Mouse (Mus musculus): ENCODE measurements at regions not wholly inside any gene's neighbourhood (a gene's known extent, or its start where the extent isn't known, plus 50 kb on each side); places are given as distances from the start of the nearest gene placed in this dataset.
"Not testable (repeated sequence)": the region's sequence is repeated elsewhere in the genome, so short reads cannot be mapped to it uniquely, and the experiment has no call there.

DNA sequence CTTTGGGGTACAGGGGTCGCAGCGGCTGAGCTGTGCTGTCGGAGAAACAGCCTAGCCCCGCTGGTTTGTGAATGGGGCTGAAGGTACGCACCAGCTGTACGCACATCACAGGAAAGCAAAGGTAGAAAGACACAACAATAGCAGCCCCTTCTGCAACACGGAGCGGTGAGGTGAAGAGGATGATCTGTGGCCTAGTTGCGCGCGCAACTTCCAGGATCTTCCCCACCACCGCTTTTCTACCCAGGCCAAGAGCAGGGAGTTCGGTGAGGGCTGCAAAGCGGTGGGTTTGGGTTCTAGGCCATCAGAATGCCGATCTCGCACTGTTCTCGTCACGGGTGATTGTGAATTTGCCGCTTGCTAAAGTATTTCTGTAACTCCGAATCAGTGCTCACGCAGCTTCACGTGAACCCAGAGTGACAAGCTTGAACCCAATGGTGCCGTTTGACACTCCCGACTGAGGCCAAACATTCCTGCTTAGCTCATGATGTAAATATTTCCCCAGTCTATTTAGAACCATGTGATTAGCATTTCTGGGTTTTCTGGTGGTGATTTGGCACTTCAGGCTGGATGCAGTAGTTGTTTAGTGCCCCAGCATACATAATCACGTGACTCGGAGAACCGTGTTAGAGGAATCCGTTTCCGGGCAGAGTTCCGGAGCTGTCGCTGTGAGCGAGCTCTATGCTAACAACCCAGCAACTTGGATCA is 54.7 kb downstream of the Cryaa start:
- no peak for DNase-seq

DNA sequence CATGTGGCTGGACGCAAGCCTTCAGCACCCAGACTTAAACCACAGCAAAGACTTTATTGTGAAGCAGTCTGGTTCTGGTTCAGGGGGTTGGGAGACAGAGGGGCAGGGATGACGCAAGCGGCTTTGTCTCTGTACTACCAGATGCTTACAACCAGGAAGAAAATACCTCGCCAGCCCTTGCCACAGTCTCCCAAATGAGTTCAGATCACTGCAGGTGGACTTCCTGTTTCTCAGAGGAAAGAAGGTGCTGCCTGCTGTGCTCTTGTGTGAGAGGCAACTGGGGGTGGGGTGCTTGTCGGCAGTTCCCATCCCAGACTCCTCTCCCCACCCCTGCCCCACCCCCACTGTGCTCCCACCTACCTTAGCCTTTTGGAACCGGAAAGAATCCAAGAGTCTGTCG is 56.9 kb downstream of the Cryaa start:
- DNase-seq: no peak

DNA sequence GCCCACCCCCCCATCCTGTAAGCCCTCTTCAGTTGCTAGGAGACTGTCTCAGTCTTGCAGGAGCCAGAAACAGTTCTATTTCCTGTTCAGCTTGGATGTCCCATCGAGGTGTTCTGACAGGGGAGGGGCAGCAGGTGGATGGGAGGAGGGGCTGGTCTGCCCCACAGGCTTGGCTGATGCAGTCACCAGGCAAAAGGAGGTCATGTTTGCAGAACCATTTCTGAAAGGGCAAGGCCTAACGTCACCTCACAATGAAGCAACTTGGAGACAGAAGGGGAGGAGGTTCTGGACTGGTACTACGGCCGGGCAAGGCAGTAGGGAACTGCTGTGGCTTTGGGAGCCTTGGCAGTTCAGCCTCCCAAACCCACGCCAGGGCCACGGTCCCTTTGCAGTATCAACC is 59.1 kb downstream of the Cryaa start:
- peak in 1 of 2 experiments; percentile 66 for DNase-seq

DNA sequence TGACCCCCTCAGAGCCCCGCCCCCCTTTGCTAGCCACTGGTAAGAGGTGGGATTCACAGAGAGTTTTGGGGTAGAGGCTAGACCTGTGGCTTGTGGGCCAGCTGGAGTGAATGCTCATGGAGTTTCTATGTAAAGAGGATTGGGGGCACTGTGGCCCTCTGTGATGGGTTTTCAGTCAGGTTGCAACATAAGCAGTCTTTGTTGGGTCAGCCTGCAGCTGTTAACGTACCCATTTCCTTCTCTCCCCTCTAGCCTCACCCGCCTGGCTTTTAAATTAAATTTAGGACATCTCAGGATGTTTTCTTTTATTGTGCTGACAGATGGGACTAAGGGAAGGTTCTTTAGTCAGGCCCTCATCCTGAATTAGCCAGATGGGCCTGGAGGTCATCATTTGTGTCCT is 60.6 kb downstream of the Cryaa start:
- no peak for DNase-seq

DNA sequence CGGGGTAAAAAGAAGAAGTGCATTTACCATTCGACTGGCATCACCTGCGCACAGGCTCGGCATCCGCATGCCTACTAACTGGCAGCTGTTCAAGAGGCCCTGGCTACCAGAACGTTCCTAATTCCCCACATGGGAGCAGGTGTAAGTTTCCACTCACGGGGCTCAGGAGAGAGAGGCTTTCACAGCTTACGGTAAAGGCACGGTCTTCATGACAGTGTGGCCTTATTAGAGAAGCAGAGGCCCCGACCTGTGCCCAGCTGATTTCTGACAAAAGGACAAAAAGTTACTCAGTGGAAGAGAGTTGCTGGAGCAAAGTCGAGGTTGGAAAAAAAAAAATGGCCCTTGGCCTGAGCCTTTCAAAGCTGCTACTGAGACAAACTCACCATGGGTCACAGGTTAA is 62.0 kb downstream of the Cryaa start:
- DNase-seq: peak in 1 of 2 experiments; percentile 46

DNA sequence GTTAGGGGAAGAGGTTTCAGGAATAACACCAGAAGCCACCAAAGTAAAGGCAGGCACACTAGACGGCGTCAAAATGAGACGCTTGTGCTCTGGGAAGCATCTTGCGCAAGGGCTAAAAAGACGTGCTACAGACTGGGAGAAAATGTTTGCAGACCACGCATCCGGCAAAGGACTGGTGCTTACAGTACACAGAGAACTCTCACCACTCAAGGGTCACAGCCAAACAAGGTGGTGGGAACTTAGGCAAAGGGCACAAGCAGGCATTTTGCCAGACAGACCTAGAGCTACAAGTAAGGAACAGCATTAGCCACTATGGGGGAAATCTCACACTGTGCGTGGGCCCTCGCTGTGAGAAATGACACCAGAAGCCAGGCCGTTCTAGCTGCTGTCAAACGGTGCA is 62.5 kb downstream of the Cryaa start:
- DNase-seq: peak; percentile 62 to 74

DNA sequence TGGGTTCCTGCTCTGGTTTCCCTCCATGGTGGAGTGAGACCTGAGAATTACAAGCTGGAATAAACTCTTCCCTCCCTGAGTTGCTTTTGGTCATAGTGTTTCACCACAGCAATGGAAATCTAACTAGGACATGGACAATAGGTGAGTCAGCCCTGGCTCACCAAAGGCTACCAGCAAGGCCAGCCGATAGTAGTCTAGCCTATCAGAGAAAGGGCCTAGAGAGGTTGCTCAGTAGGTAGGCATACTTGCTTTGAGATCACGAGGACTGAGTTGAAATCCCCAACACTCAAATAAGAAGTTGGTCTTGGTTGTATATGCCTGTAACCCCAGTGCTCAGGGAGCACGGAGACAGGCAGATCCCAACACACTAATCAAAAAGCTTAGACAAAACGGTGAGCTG is 66.0 kb downstream of the Cryaa start:
- DNase-seq: no peak

DNA sequence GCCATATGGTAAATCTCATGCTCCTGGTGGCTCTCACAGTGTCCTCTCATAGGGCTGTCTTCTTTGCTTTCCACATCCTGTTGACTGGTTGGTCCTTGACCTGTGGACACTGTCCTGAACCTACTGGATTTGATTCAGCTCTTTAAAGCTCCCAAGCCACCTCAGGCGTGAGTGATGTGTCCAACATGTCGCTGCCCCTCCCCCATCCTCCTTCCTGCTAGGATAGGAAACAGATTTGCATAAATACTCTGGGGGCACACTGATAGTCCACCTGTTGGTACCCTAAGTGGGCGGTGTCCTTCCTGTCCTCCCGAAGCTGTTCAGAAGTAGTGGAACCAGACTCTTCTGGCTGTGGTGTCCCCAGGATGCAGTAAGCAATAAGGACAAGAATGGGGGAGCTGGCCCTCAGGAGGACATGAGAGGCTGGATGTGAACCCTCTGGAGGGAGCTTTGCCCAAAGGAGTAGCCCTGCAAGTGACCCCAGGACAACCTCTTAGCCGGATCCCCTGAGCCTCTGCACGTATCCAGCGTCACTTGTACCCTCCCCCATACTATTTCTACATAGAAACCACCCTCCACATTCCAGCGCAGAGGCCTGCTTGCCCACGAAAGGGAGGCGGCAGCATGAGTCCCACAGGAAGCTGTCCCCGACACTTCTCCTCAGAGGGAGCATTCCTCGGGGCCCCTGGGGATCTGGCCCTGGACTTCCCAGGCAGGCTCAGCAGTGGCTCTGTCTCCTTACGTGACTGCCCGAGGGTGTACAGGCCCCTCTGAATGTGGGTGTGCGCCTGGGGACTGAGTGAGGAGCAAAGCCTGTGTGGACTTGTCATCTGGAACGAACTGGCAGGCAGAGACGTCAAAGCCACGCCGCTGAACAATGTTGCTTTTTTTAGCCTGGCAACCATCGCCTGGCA is 68.8 kb downstream of the Cryaa start:
- peak; percentile 70 to 88 for DNase-seq

DNA sequence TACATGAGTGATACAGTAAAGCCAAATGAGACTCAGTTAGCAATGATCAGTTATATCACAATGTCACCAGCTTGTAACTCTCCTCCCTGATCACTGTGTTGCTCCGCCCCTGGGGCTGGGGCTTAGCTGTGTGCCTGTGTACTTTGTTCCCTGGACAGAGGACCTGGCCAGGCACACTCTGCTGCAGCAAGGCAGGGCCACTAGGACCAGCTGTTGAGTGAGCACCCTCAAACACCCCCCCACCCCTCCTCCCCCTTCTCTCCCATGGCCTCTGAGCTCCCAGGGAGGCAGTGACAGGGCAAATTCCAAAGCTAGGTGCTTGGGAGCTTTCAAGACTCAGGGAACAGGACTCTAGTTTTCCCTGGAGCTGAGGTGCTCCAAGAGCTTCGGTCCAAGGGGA is 70.0 kb downstream of the Cryaa start:
- no peak for DNase-seq

DNA sequence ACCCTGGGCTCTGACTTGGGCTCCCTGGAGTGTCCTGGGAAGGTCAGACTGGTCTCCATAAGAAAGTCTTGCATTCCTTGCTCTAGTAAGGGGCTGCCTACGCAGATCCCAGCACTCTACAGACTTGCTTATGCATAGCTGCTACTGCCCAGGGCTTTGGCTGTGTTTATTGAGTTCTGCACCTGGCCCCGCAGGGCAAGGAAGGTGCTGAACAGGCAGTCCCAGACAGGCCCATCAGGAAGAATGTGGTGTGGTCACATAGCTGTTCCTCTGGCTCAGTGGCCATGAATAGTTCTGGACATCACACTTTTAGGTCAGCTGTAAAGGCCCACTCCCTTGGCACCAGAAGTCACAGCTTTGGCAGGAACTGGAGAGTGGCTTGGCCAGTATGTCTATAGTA is 70.6 kb downstream of the Cryaa start:
- peak in 1 of 2 experiments; percentile 36 for DNase-seq

DNA sequence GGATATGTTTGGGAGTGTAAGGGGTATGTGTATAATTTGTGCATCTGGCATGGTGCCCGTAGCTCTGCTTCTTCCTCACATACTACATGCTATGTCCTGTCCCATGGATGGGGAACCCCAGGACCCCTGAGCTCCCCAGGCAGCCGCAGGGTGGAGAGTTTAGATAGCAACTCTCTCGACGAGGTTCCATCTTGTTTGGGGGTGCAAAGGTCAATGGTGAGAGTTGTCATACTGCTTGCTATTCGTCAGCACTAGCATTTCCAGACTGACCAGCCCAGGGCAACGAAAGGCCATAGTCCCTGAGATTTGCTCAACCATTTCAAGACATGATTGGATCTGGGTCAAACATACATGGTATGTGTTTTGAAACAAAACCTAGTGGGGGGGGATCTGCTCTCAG is 71.4 kb downstream of the Cryaa start:
- no peak for DNase-seq

DNA sequence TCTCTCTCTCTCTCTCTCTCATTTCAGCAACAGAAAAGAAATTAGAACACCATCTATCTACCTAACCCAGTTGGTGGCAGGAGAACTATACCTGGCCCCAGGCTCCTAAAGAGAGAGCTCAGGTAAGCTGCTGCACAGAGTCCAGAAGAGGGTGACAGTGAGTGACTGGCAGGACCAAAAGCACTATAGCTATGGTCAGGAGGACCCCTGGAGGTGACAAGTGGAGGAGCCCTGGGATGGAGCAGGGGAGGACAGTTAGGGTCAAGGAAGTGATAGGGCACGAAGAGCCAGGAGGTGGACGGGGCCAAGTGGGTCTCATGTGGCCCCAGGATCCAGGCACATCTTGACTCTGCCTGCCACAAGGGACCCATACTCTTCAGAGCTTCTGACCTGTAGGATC is 73.7 kb downstream of the Cryaa start:
- DNase-seq: peak in 1 of 2 experiments; percentile 58

DNA sequence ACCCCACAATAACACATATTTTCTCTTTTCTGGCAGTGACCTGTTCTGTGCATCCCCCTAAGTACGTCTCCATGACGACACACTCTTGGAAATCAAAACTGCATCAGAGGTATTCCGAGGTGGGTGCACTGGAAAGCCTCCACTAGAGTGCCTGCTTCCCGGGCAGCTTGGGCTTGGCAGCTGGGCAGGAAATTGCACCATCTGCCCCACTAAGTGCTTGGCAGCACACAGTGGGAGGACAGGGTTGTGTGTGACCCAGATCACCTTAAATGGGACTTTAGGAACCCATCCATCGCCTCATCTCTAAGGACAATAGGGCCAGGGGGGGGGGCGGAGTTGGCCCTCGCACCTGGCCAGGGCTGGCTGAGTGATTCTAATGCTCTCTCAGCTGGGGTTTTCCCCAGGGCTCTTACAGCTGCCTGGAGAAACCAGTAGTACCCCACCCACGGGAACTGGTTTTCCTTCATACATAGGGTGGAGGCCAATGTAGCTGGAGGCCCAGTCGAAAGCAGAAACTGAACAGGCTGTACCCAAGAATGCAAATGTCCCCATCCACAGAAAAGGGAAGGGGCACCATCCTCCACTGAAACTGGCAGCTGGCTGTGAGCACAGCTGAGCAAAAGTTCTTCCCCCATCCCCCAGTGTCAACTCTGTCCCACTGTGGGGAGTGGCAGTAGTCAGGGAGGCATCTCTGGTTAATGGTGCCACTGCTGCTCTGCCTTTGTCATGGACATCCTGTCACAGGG is 75.7 kb downstream of the Cryaa start:
- DNase-seq: peak; percentile 66 to 69

DNA sequence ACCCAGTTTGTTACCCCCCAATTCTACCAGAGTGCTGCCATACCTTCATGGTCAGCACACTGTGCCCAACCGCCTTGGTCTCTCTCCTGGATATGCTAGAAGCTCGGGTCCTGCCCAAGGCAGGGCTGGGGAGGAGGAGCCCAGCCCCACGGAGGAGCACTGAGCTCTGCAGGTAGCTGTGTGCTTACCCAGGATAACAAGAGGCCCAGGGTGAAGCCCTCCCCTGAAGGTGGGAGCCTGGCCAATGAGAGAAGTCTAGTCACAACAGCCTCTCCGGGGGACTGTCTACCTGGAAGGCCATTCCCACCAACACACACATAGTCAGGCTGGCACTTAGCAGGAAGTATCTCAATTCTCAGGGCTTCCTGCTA is 76.2 kb downstream of the Cryaa start:
- DNase-seq: no peak

DNA sequence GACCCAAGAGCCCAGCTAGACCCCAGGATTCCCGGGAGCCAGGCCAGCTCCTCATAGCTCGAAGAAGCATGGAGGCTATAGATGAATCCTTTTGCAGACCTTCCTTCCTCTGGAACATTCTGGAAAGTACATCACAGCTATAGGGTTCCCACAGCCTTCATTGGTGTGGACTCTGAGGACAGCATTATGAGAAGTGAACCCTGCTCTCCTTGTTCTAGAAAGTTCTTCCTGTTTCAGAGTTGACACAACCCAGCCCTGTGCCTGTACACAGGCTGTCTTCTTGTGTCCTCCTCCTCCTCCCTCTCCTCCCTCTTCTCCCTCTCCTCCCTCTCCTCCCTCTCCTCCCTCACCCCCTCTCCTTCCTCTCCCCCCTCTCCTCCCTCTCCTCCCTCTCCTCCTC is 82.9 kb downstream of the Cryaa start:
- DNase-seq: no peak

DNA sequence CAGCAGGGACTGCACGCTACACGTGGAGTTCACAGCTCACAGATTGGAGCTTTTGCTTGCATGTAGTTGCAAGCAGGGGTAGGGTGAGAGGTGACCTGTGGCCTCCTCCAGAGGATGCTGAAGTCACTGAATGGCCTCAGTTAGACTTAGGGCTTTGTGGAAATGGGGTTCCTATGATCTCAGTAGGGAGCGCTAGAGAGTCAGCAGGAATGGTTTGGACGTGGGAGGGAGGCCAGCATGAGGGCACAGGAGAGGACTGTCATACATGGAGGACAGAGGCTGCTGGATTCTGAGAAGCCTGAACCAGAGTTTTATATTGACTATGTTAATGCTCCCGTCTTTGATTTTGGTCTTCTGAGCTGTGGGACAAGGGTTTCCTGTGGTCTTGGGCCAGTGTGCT is 85.5 kb downstream of the Cryaa start:
- peak in 1 of 2 experiments; percentile 38 for DNase-seq

DNA sequence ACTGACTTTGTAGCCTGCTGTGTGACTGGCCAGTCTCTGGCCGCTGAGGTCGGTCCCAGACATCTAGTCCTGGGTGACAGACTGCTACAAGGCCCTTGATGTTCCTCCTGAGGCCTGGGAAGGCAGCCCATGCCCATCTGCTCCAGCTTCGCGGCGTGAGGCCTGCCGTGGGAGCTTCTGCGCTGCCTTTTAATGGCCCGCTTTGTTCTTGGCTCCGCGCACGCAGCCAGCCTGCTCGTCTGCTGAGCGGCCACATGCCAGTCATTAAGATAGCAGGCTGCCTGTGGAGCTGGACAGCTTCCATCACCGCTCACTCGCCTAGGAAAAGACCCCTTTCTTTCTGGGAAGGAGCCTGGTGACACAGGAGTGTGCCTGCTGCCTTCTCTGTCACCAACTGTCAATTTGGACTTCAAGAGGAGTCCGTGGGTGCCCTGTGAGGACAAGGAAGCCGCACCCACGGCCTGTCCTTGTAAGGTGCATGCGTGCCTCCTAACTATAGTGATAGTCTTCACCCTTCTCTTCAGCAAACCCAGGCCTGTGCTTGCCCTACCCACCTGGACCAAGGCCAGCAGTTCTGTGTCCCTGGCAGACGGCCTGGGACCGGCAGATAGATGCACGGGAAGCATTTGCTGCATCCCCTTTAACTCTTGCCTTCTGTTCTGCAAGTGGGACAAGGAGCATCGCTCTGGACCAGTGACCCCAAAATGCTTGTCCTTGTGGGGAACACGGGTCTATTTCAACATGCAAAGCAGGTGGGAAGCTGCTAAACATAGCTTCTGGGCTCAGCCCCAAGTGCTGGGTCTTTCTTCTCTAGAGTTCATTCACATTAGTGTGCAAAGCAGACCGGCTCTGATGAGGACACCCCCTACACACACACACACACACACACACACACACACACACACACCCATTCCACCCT is 88.6 kb downstream of the Sik1 start:
- DNase-seq: peak; percentile 75 to 82

DNA sequence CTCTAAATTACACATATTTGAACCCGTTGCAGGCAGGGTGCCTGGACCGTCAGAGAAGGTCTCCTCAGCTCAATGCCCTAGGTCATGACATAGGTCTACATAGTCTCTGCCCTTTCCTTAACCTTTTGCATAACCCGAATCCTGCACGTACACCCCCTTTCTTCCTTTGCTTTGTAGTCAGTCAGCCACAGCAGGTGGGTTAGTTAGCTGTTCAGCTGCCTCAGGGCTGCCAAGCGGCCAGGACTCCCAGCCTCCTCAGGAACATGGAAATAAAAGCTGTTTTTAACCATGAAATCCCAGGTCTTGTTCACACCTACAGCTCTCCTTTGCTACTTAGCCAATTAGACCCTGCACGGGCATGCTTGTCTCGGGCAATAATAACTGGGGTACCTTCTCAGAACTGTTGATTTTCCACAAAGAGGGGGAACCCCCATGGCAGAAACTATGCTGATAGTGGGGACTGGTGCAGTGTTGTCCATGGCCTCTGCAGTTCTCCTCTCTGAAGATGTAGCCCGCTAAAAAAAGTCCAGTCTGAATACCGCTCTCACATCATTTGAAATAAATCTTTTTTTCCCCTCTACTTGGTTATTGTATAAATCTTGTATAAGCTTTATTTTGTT is 83.3 kb downstream of the Sik1 start:
- no peak for DNase-seq

DNA sequence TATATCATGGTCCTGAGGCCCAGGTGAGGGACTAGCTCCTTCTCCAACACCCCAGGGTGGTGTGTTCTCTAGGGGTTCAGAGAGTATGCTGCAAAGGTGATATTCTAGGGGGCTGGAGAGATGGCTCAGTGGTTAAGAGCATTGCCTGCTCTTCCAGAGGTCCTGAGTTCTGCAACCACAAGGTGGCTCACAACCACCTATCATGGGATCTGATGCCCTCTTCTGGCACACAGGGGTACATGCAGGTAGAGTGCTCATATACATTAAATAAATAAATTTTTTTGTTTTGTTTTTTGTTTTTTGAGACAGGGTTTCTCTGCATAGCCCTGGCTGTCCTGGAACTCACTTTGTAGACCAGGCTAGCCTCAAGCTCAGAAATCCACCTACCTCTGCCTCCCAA is 81.7 kb downstream of the Sik1 start:
- DNase-seq: not testable (repeated sequence)

DNA sequence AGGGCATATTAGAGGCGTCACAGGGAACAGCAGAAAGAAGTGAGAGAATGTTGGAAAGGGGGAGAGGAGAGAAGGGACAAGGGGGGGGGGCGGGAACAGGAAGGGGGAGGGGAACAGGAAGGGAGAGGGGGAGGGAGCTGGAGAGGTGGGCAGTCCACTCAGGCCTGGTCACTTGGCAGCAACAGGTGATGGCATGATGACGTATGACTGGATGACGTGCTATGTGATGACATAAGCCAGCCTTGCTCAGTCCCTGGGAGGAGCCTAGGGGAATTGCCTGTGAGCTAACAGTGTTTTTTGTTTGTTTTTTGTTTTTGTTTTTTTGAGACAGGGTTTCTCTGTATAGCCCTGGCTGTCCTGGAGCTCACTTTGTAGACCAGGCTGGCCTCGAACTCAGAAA is 80.6 kb downstream of the Sik1 start:
- DNase-seq: no peak

DNA sequence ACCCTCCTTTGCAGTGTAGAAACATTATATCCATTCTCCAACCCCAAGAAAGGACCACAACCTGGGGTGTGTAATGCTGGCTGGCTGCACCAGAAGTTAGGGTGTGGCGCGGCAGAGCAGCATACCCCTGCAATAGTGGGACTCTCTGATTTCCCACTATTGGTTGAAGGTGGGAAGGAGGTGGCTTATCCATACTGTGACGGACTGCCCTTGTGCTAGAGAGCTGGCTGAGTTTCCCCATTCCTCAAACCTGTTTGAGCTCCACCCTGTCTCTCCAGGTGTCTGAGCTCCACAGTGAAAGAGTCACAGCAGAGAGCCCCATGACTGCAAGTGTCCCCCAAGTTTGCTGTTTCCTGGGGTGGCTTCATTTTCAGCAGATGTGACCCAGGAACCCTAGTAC is 79.6 kb downstream of the Sik1 start:
- no peak for DNase-seq

All from lung, postnatal 4 days (tissue).